Mouse (Mus musculus): ENCODE results near the gene Arhgap45. TPM values are rescaled to one million over a fixed set of nuclear protein-coding genes. Genes with fewer than 3 reads are reported as not detected.

Gene Arhgap45
- polyA plus RNA-seq, 1 experiment from 2014 or later, result 2.0 TPM

- ATAC-seq (ENCODE audit: low FRiP score, low TSS enrichment), result no peak
These were observed 43.6 kb upstream of the Arhgap45 start for GRCm38 (mm10) chr10:79972831-79973230.

GRCm38 (mm10) chr10:79974087-79974486, 42.4 kb upstream of the Arhgap45 start:
- Histone ChIP-seq H3K4me1 (replicated peaks; ENCODE audit: control insufficient read depth, insufficient read depth) (no peaks in the 10 kb centered on the region), H3K36me3 (ENCODE audit: control insufficient read depth, insufficient read depth, low read length) (peaks cover 30% of the 10 kb centered on the region), H3K27me3 (ENCODE audit: control insufficient read depth, insufficient read depth, low read length) (no peaks in the 10 kb centered on the region), H3K27ac (replicated peaks) (no peak overlapping the region), H3K9me3 (ENCODE audit: control insufficient read depth, low read length) (no peaks in the 10 kb centered on the region), H3K4me3 (ENCODE audit: low read depth, low read length) (no peak overlapping the region), H3K9ac (ENCODE audit: low read length) (no peak overlapping the region), H3K4me2 (replicated peaks; ENCODE audit: low read depth) (no peak overlapping the region)
- ATAC-seq (ENCODE audit: low FRiP score, low TSS enrichment), result no peak
- WGBS, result 91% methylated on average over 21 of the region's 21 CpGs
- no peak for DNase-seq (ENCODE audit: low spot score)
- TF ChIP-seq EP300 (optimal IDR thresholded peaks at IDR 0.05) (no peak), CTCF (IDR thresholded peaks at IDR 0.05; ENCODE audit: low read depth) (no peak)

More at GRCm38 (mm10) chr10:79972831-79973230, 43.6 kb upstream of the Arhgap45 start:
- Histone ChIP-seq H3K9ac (ENCODE audit: low read length) (no peak overlapping the region), H3K27me3 (ENCODE audit: control insufficient read depth, insufficient read depth, low read length) (no peaks in the 10 kb centered on the region), H3K4me2 (replicated peaks; ENCODE audit: low read depth) (no peak overlapping the region), H3K27ac (replicated peaks) (no peak overlapping the region), H3K36me3 (ENCODE audit: control insufficient read depth, insufficient read depth, low read length) (peaks cover 25% of the 10 kb centered on the region), H3K4me3 (ENCODE audit: low read depth, low read length) (no peak overlapping the region), H3K4me1 (replicated peaks; ENCODE audit: control insufficient read depth, insufficient read depth) (no peaks in the 10 kb centered on the region), H3K9me3 (ENCODE audit: control insufficient read depth, low read length) (no peaks in the 10 kb centered on the region)
- WGBS, result 56% methylated on average over 13 of the region's 14 CpGs
- TF ChIP-seq EP300 (optimal IDR thresholded peaks at IDR 0.05) (no peak), CTCF (IDR thresholded peaks at IDR 0.05; ENCODE audit: low read depth) (no peak)
- no peak for DNase-seq (ENCODE audit: low spot score)

- no peaks in the 10 kb centered on the region for H3K27me3 ChIP-seq (ENCODE audit: control insufficient read depth, insufficient read depth, low read length)
- no peak overlapping the region for H3K4me2 ChIP-seq (replicated peaks; ENCODE audit: low read depth)
- no peak overlapping the region for H3K27ac ChIP-seq (replicated peaks)
- H3K36me3 ChIP-seq (ENCODE audit: control insufficient read depth, insufficient read depth, low read length), result peaks cover 34% of the 10 kb centered on the region
- TF ChIP-seq EP300 (optimal IDR thresholded peaks at IDR 0.05) (no peak), CTCF (IDR thresholded peaks at IDR 0.05; ENCODE audit: low read depth) (no peak)
- no peaks in the 10 kb centered on the region for H3K9me3 ChIP-seq (ENCODE audit: control insufficient read depth, low read length)
- H3K4me3 ChIP-seq (ENCODE audit: low read depth, low read length), result no peak overlapping the region
- no peaks in the 10 kb centered on the region for H3K4me1 ChIP-seq (replicated peaks; ENCODE audit: control insufficient read depth, insufficient read depth)
- H3K9ac ChIP-seq (ENCODE audit: low read length), result no peak overlapping the region
- WGBS, result 85% methylated on average over 8 of the region's 8 CpGs
- no peak for ATAC-seq (ENCODE audit: low FRiP score, low TSS enrichment)
- no peak for DNase-seq (ENCODE audit: low spot score)
These were observed 41.8 kb upstream of the Arhgap45 start for GRCm38 (mm10) chr10:79974668-79975067.

GRCm38 (mm10) chr10:79976071-79976721, 40.3 kb upstream of the Arhgap45 start:
- Histone ChIP-seq H3K4me2 (replicated peaks; ENCODE audit: low read depth) (no peak overlapping the region), H3K36me3 (ENCODE audit: control insufficient read depth, insufficient read depth, low read length) (peaks cover 34% of the 10 kb centered on the region), H3K27me3 (ENCODE audit: control insufficient read depth, insufficient read depth, low read length) (no peaks in the 10 kb centered on the region), H3K27ac (replicated peaks) (no peak overlapping the region), H3K4me3 (ENCODE audit: low read depth, low read length) (no peak overlapping the region), H3K4me1 (replicated peaks; ENCODE audit: control insufficient read depth, insufficient read depth) (no peaks in the 10 kb centered on the region), H3K9ac (ENCODE audit: low read length) (no peak overlapping the region), H3K9me3 (ENCODE audit: control insufficient read depth, low read length) (no peaks in the 10 kb centered on the region)
- no peak for DNase-seq (ENCODE audit: low spot score)
- WGBS, result 86% methylated on average over 27 of the region's 28 CpGs
- TF ChIP-seq CTCF (IDR thresholded peaks at IDR 0.05; ENCODE audit: low read depth) (no peak), EP300 (optimal IDR thresholded peaks at IDR 0.05) (no peak)
- no peak for ATAC-seq (ENCODE audit: low FRiP score, low TSS enrichment)

GRCm38 (mm10) chr10:79976722-79977107, 39.7 kb upstream of the Arhgap45 start:
- TF ChIP-seq EP300 (optimal IDR thresholded peaks at IDR 0.05) (no peak), CTCF (IDR thresholded peaks at IDR 0.05; ENCODE audit: low read depth) (no peak)
- Histone ChIP-seq H3K27ac (replicated peaks) (no peak overlapping the region), H3K9me3 (ENCODE audit: control insufficient read depth, low read length) (no peaks in the 10 kb centered on the region), H3K27me3 (ENCODE audit: control insufficient read depth, insufficient read depth, low read length) (no peaks in the 10 kb centered on the region), H3K4me2 (replicated peaks; ENCODE audit: low read depth) (no peak overlapping the region), H3K9ac (ENCODE audit: low read length) (no peak overlapping the region), H3K4me3 (ENCODE audit: low read depth, low read length) (no peak overlapping the region), H3K36me3 (ENCODE audit: control insufficient read depth, insufficient read depth, low read length) (peaks cover 34% of the 10 kb centered on the region), H3K4me1 (replicated peaks; ENCODE audit: control insufficient read depth, insufficient read depth) (no peaks in the 10 kb centered on the region)
- DNase-seq (ENCODE audit: low spot score), result no peak
- no peak for ATAC-seq (ENCODE audit: low FRiP score, low TSS enrichment)
- 83% methylated on average over 20 of the region's 36 CpGs for WGBS

- no peak overlapping the region for H3K4me3 ChIP-seq (ENCODE audit: low read depth, low read length)
- no peak for TF ChIP-seq CTCF (IDR thresholded peaks at IDR 0.05; ENCODE audit: low read depth)
- no peak for TF ChIP-seq EP300 (optimal IDR thresholded peaks at IDR 0.05)
- H3K4me1 ChIP-seq (replicated peaks; ENCODE audit: control insufficient read depth, insufficient read depth), result no peaks in the 10 kb centered on the region
- H3K9ac ChIP-seq (ENCODE audit: low read length), result no peak overlapping the region
- no peaks in the 10 kb centered on the region for H3K9me3 ChIP-seq (ENCODE audit: control insufficient read depth, low read length)
- WGBS, result 90% methylated on average over 23 of the region's 28 CpGs
- no peaks in the 10 kb centered on the region for H3K27me3 ChIP-seq (ENCODE audit: control insufficient read depth, insufficient read depth, low read length)
- no peak overlapping the region for H3K27ac ChIP-seq (replicated peaks)
- no peak overlapping the region for H3K4me2 ChIP-seq (replicated peaks; ENCODE audit: low read depth)
- DNase-seq (ENCODE audit: low spot score) (no peak), ATAC-seq (ENCODE audit: low FRiP score, low TSS enrichment) (no peak)
- peaks cover 34% of the 10 kb centered on the region for H3K36me3 ChIP-seq (ENCODE audit: control insufficient read depth, insufficient read depth, low read length)
These were observed 39.1 kb upstream of the Arhgap45 start for GRCm38 (mm10) chr10:79977324-79977723.

All from stomach, postnatal 0 days (tissue).